Mouse (Mus musculus): ENCODE data around the gene Klhl26.

DNA sequence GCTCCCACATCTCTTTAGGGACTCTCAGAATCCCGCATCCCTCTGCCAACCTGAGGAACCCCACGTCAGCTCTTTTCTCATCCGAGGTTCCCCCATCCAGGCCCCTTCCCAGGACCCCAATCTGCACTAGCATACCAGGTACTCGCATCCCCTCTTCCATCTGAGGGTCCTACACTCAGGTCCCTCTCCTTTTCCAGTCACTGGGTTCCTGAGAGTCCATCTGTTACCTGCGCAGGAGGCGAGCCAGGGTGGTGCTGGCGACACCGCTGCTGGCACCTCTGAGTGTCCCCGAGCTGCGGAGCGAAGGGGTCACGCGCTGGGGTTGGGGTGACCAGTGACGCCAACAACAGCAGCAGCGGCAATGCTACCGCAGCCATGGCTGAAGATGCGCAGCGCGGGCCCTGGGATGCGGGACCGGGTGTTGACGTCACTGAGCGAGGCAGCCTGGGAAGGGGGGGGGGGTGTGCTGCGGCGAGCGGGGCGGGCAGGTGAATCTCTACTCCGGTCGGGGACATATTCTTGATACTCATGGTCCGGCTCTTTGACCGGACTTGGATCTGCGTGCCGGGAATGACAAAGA lies 10.3 kb upstream of the Klhl26 start, which contains the start of gene Tmem59l:
- TF ChIP-seq POLR2A (IDR thresholded peaks at IDR 0.05; ENCODE audit: insufficient read length, low read depth) (no peak), TCF12 (IDR thresholded peaks at IDR 0.05; ENCODE audit: insufficient read depth, poor library complexity, severe bottlenecking) (no peak), MAX (IDR thresholded peaks at IDR 0.05; ENCODE audit: low read depth) (no peak), USF1 (IDR thresholded peaks at IDR 0.05; ENCODE audit: low read depth) (no peak), MYOG (IDR thresholded peaks at IDR 0.05; ENCODE audit: control insufficient read depth in 1 of 3, insufficient read depth in 1 of 3, insufficient read length in 2 of 3, low read depth in 2 of 3) (no peak), POLR2AphosphoS2 (IDR thresholded peaks at IDR 0.05; ENCODE audit: insufficient read length, low read depth) (no peak), E2F4 (IDR thresholded peaks at IDR 0.05; ENCODE audit: insufficient read depth) (no peak)

Measured in myocyte (in vitro differentiated cells).